Mouse (Mus musculus): ENCODE results near the gene Gm8994. TPM values are rescaled to one million over a fixed set of nuclear protein-coding genes. Genes with fewer than 3 reads are reported as not detected.

The Gm8994 gene
- total RNA-seq, 2 experiments from 2014 or later: not detected

- intact Hi-C loops (cut with DNase I): no loop called here
- no peak for DNase-seq (ENCODE audit: extremely low spot score in 1 of 2, low spot score in 2 of 2)
Observed at GRCm38 (mm10) chr6:136347631-136348030, 20.3 kb downstream of the Gm8994 start.

GRCm38 (mm10) chr6:136353399-136354184 lies 26.3 kb downstream of the Gm8994 start:
- intact Hi-C loops (cut with DNase I): loop anchor here (5.0 kb wide), 2 partner anchors 181 to 446 kb away; partner anchors contain the start of gene Grin2b
- peak; percentile 69 to 90 for DNase-seq (ENCODE audit: extremely low spot score in 1 of 2, low spot score in 2 of 2)

- intact Hi-C loops (cut with DNase I): no loop called here
- DNase-seq (ENCODE audit: extremely low spot score in 1 of 2, low spot score in 2 of 2): no peak
Observed at GRCm38 (mm10) chr6:136358471-136358870, 31.1 kb downstream of the Gm8994 start.

DNA sequence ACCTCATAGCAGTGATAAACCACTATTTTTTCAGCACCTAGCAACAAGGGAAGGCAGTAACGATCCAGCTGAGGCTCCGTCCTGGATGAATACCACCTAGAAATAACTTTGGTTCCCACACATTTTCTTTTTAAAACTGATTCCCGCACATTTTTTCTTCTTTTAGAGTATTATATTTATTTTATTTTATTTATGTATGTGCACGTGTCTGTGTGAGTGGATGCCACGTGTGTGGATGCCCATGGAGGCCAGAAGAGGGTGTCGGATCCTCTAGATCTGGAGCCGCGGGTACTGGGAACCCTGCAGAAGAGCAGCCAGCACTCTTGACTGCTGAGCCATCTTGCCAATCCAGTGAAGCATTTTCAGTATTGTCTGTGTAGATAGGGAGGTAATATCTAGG lies 36.0 kb downstream of the Gm8994 start:
- no peak for DNase-seq (ENCODE audit: extremely low spot score in 1 of 2, low spot score in 2 of 2)
- intact Hi-C loops (cut with DNase I): no loop called here

DNA sequence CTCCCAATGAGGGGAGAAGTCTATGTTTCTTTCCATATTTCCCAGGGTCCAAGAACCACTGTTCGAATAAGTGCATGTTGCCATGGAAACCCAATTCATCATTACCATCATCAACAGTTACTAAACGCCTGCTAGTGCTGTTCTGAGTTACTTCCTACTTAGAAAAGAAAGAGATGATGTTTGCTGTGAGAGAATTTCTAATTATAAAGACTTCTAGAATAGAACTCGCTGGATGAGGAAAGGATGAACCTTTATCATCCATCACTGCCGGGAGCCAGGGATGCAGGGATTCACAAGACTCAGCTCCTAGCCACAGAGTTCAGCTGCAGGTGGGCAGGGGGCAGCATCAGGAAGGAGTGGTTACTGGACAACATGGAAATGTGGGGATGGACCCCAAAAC lies 36.7 kb downstream of the Gm8994 start:
- intact Hi-C loops (cut with DNase I): no loop called here
- DNase-seq (ENCODE audit: extremely low spot score in 1 of 2, low spot score in 2 of 2): peak in 1 of 2 experiments; percentile 62

DNA sequence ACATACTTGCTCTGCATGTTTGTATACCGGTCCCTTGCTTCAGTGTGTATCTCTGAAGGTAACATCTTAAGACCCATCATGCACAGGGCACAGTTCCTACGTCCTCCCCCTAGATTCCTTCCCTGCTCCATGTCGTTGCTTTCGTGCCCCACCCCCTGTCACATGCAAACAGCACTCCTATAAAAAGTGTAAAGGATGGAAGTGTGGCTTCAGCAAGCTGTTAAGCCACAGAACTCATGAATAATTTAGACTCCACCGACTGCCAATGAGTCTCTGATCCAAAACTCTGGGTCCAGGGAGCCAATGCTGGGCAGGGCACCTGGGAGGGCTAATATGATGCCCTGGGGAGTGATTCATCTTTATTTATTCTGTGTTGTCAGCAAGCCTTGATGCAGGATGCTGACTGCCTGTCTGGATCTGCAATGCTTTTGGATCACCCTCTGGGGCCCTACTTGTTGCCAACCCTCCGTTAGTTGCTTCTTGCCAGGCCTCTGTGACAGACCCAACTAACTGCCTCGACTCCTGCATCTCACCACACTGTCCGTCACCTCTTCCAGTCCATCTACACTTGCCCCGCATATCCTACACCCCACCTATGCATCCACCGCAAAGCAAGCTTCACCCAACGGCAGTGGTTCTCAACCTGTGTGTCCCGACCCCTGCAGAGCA lies 37.2 kb downstream of the Gm8994 start:
- intact Hi-C loops (cut with DNase I): no loop called here

DNA sequence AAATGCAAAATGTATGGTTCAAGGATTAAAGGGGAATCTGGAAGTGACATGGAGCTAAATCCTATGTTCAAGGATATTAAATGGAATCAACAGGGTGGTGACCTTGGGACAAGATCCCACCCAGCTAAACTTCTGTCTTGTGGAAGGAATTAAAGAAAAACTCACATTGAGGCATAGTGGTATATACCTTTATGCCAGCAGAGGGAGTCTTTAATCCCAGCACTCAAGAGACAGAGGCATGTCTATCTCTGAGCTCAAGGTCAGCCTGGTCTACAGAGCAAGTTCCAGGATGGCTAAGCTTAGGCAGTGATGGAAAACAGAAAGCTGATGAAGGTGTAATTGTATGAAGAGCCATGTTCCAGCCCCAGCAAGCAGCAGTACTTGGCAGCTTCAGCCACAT lies 48.8 kb downstream of the Gm8994 start:
- intact Hi-C loops (cut with DNase I): no loop called here
- no peak for DNase-seq (ENCODE audit: extremely low spot score in 1 of 2, low spot score in 2 of 2)

More for the DNA sequence above, 37.2 kb downstream of the Gm8994 start:
- peak in 1 of 2 experiments; percentile 51 for DNase-seq (ENCODE audit: extremely low spot score in 1 of 2, low spot score in 2 of 2)

Other genes starting within 250 kb of the Gm8994 start
- gene Grin2b, start 154.0 kb upstream of the Gm8994 start, total RNA-seq (2021): 100 to 1,000 TPM; 318 to 347 TPM
- gene E330021D16Rik, start 88.0 kb downstream of the Gm8994 start, total RNA-seq (2021): not detected
- 100 to 1,000 TPM; 119 to 135 TPM for gene Atf7ip, start 178.6 kb downstream of the Gm8994 start, total RNA-seq (2021)